In genomic region chr9:111144711-111145110, GRCm38 (mm10) we compare ENCODE assay signal across 26 mouse cellular contexts. TPM values are rescaled to one million over a fixed set of nuclear protein-coding genes. Genes with fewer than 3 reads are reported as not detected.
DNase-seq lines count a peak whose midpoint lies in the region; ATAC-seq and TF ChIP-seq lines count a peak whose summit lies in the region.
"Had no signal": no experiment of that assay in that cellular context is flagged by ENCODE, and none has a peak within 500 bp of the region (broad histone marks: within the 10 kb centered on the region; RNA-seq: fewer than 3 reads in every experiment).

No protein-coding gene starts in this region.

- WGBS in heart, embryonic 10.5 days = 96% methylated on average over 1 of the region's 1 CpGs
- WGBS in liver, embryonic 16.5 days (ENCODE audit: insufficient replicate concordance) = 76% methylated on average over 1 of the region's 1 CpGs
- 89% methylated on average over 1 of the region's 1 CpGs for WGBS in liver, embryonic 11.5 days
- 40% methylated on average over 1 of the region's 1 CpGs for WGBS in heart, postnatal 0 days

- H3K4me3 ChIP-seq in heart, embryonic 10.5 days = no peak overlapping the region
- H3K4me3 ChIP-seq in liver, embryonic 16.5 days (ENCODE audit: low read depth, low read length) = no peak overlapping the region
- no peak overlapping the region for H3K4me3 ChIP-seq in liver, embryonic 11.5 days (ENCODE audit: low read depth, low read length)
- H3K4me3 ChIP-seq in heart, postnatal 0 days (ENCODE audit: low read depth, low read length) = no peak overlapping the region
- H3K4me3 ChIP-seq: embryonic facial prominence, embryonic 12.5 days; limb, embryonic 12.5 days; lung, embryonic 15.5 days; midbrain, embryonic 13.5 days; neural tube, embryonic 13.5 days had no signal

- no peak for TF ChIP-seq EP300 in heart, postnatal 0 days (IDR thresholded peaks at IDR 0.05; ENCODE audit: low read depth)

- H3K4me2 ChIP-seq in liver, embryonic 16.5 days (ENCODE audit: low read depth, low read length) = no peak overlapping the region
- H3K4me2 ChIP-seq in liver, embryonic 11.5 days = no peak overlapping the region
- no peak overlapping the region for H3K4me2 ChIP-seq in heart, postnatal 0 days (ENCODE audit: low read depth, low read length)
- H3K4me2 ChIP-seq: embryonic facial prominence, embryonic 12.5 days; hindbrain, embryonic 14.5 days; limb, embryonic 12.5 days; lung, embryonic 15.5 days; midbrain, embryonic 13.5 days; neural tube, embryonic 13.5 days had no signal

- H3K27me3 ChIP-seq in heart, embryonic 10.5 days (ENCODE audit: insufficient read depth, poor library complexity, severe bottlenecking) = no peaks in the 10 kb centered on the region
- no peaks in the 10 kb centered on the region for H3K27me3 ChIP-seq in liver, embryonic 16.5 days (ENCODE audit: control insufficient read depth, insufficient read depth, low read depth, low read length)
- no peaks in the 10 kb centered on the region for H3K27me3 ChIP-seq in liver, embryonic 11.5 days (replicated peaks; ENCODE audit: control insufficient read depth, insufficient read depth, low read length)
- no peaks in the 10 kb centered on the region for H3K27me3 ChIP-seq in heart, postnatal 0 days (ENCODE audit: control insufficient read depth, insufficient read depth, low read length)
- H3K27me3 ChIP-seq: CH12.LX; embryonic facial prominence, embryonic 12.5 days; limb, embryonic 12.5 days; lung, embryonic 15.5 days; midbrain, embryonic 13.5 days; neural tube, embryonic 13.5 days had no signal

- TF ChIP-seq CTCF in heart, postnatal 0 days (IDR thresholded peaks at IDR 0.05; ENCODE audit: low read depth) = no peak

- H3K9me3 ChIP-seq in heart, embryonic 10.5 days = no peaks in the 10 kb centered on the region
- no peaks in the 10 kb centered on the region for H3K9me3 ChIP-seq in liver, embryonic 16.5 days (replicated peaks; ENCODE audit: control insufficient read depth, low read length)
- no peaks in the 10 kb centered on the region for H3K9me3 ChIP-seq in liver, embryonic 11.5 days (ENCODE audit: control insufficient read depth, low read length)
- no peaks in the 10 kb centered on the region for H3K9me3 ChIP-seq in heart, postnatal 0 days (replicated peaks; ENCODE audit: control insufficient read depth, low read length)
- H3K9me3 ChIP-seq: embryonic facial prominence, embryonic 12.5 days; limb, embryonic 12.5 days; lung, embryonic 15.5 days; midbrain, embryonic 13.5 days; neural tube, embryonic 13.5 days had no signal

- H3K9ac ChIP-seq in liver, embryonic 16.5 days (ENCODE audit: low read depth, low read length) = no peak overlapping the region
- H3K9ac ChIP-seq in liver, embryonic 11.5 days (ENCODE audit: low read depth, low read length) = no peak overlapping the region
- H3K9ac ChIP-seq in heart, postnatal 0 days (replicated peaks; ENCODE audit: low read depth, low read length) = no peak overlapping the region
- H3K9ac ChIP-seq: embryonic facial prominence, embryonic 12.5 days; hindbrain, embryonic 14.5 days; limb, embryonic 12.5 days; liver, embryonic 14.5 days; lung, embryonic 15.5 days; midbrain, embryonic 13.5 days; neural tube, embryonic 13.5 days had no signal

- peaks cover 33% of the 10 kb centered on the region for H3K4me1 ChIP-seq in heart, embryonic 10.5 days
- H3K4me1 ChIP-seq in liver, embryonic 16.5 days (ENCODE audit: control insufficient read depth, low read depth, low read length) = peaks cover 10% of the 10 kb centered on the region
- peaks cover 6% of the 10 kb centered on the region; the same call in 1 of the 2 replicates for H3K4me1 ChIP-seq in liver, embryonic 11.5 days (replicated peaks; ENCODE audit: control insufficient read depth, insufficient read depth, low read length)
- H3K4me1 ChIP-seq in heart, postnatal 0 days (ENCODE audit: control insufficient read depth, insufficient read depth) = peaks cover 47% of the 10 kb centered on the region
- H3K4me1 ChIP-seq: midbrain, embryonic 13.5 days had no signal

- peaks cover 15% of the 10 kb centered on the region for H3K36me3 ChIP-seq in heart, embryonic 10.5 days
- no peaks in the 10 kb centered on the region for H3K36me3 ChIP-seq in liver, embryonic 16.5 days (ENCODE audit: control insufficient read depth, insufficient read depth)
- H3K36me3 ChIP-seq in liver, embryonic 11.5 days (ENCODE audit: control insufficient read depth, insufficient read depth, low read length) = no peaks in the 10 kb centered on the region
- H3K36me3 ChIP-seq in heart, postnatal 0 days (replicated peaks; ENCODE audit: control insufficient read depth, insufficient read depth, low read length) = peaks cover 24% of the 10 kb centered on the region
- H3K36me3 ChIP-seq: embryonic facial prominence, embryonic 12.5 days had no signal

- DNase-seq in gastrocnemius, adult 18-20 months (ENCODE audit: low spot score) = peak; percentile 24
- no peak for DNase-seq in gastrocnemius, adult 8-10 months (ENCODE audit: low spot score in 2 of 2)
- DNase-seq in heart, adult 8-10 months (ENCODE audit: low spot score) = peak; percentile 50
- no peak for DNase-seq in heart, embryonic 10.5 days (ENCODE audit: low spot score)
- no peak for DNase-seq in liver, embryonic 11.5 days (ENCODE audit: low spot score)
- peak; percentile 90 for DNase-seq in heart, postnatal 0 days (ENCODE audit: low spot score)
- no peak for DNase-seq in ovary, postnatal 10 days (ENCODE audit: low spot score)
- DNase-seq: adrenal gland, postnatal 10 days; cerebellum, adult 11-12 months; cerebellum, adult 9-11 months; embryo, embryonic 11 days; kidney, postnatal 14 days; layer of hippocampus, adult 9-11 months; lung, postnatal 36 days; thymus, postnatal 4 days had no signal

- H3K27ac ChIP-seq in heart, embryonic 10.5 days = no peak overlapping the region
- H3K27ac ChIP-seq in liver, embryonic 16.5 days (ENCODE audit: low read length) = 0 out of 2 replicates have a peak overlapping the region, but pooled peaks have one; percentile 46
- no peak overlapping the region for H3K27ac ChIP-seq in liver, embryonic 11.5 days (ENCODE audit: low read depth, low read length)
- H3K27ac ChIP-seq in heart, postnatal 0 days (ENCODE audit: low read depth) = peak overlapping the region; percentile 82
- H3K27ac ChIP-seq: embryonic facial prominence, embryonic 12.5 days; hindbrain, embryonic 14.5 days; limb, embryonic 12.5 days; liver, embryonic 14.5 days; lung, embryonic 15.5 days; midbrain, embryonic 13.5 days; neural tube, embryonic 13.5 days had no signal

- ATAC-seq in liver, embryonic 16.5 days (ENCODE audit: low read depth) = no peak
- no peak for ATAC-seq in liver, embryonic 11.5 days (replicated peaks; ENCODE audit: low FRiP score)
- peak; percentile 47; the same call in 1 of the 2 replicates for ATAC-seq in heart, postnatal 0 days (ENCODE audit: insufficient read depth, low read depth)
- ATAC-seq: forebrain, embryonic 14.5 days; intestine, postnatal 0 days; midbrain, embryonic 13.5 days had no signal

RNA-seq across cellular contexts. Expression of gene Lrrfip2, which starts 27.3 kb away (rescaled TPM):
- total RNA-seq in gastrocnemius, adult 18-20 months (2021) = 10 to 100 TPM; 72.4 to 82.2 TPM
- 10 to 100 TPM; 60.4 to 79.8 (median 70.3) TPM for total RNA-seq in gastrocnemius, adult 8-10 months (2022)
- 100 to 1,000 TPM in 2 of 4 experiments, 10 to 100 TPM in 2; 89.3 to 102 (median 96.2) TPM for total RNA-seq in heart, adult 8-10 months (2022)
- polyA plus RNA-seq in heart, embryonic 10.5 days (2016; fragmentation: Nextera tagmentation; extraction: Ambion mirVana) = 50.9 and 51.3 TPM in 2 replicates
- 16.2 and 16.9 TPM in 2 replicates for polyA plus RNA-seq in liver, embryonic 16.5 days (2015; fragmentation: Nextera tagmentation; extraction: Ambion mirVana)
- 40.0 and 40.3 TPM in 2 replicates for polyA plus RNA-seq in liver, embryonic 11.5 days (2014; fragmentation: Nextera tagmentation; extraction: Ambion mirVana)
- total RNA-seq in heart, postnatal 0 days (2014; rRNA removed; ENCODE audit: low replicate concordance) = 82.4 and 86.6 TPM in 2 replicates
- 62.6 and 73.9 TPM in 2 replicates for polyA plus RNA-seq in heart, postnatal 0 days (2015; fragmentation: Nextera tagmentation; extraction: Ambion mirVana)

Comparison
In these comparisons a context has a peak if more than half of its experiments do, and no peak if none do; other contexts are left out.
1. DNase-seq: peak in gastrocnemius, adult 18-20 months (single experiment), heart, adult 8-10 months (single experiment) and heart, postnatal 0 days (single experiment); none in gastrocnemius, adult 8-10 months (0 of 2), heart, embryonic 10.5 days (single experiment), liver, embryonic 11.5 days (single experiment) and ovary, postnatal 10 days (single experiment).
2. H3K27ac ChIP-seq: peak in liver, embryonic 16.5 days (single experiment) and heart, postnatal 0 days (single experiment); none in heart, embryonic 10.5 days (single experiment) and liver, embryonic 11.5 days (single experiment).